ENCODE assay signal across 18 mouse cellular contexts in the genomic region with DNA sequence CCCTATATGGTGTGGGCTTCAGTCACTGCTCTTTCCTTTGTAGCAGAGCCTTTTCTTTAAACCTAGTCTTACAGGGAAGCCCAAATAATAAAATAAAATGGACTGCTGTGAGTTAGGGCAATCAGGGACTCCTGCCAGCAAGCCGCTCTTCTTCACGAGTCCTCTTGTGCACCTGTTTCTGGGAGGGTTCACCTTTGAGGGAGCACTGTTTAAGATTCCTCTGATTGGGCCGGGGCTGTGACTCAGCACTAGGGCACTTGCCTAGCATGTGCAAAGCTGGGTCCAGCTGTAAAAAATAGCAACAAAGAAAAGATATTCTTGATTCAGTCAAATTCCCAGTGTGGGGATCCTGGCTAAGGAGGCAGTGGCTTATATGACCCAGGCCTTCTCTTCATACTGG.
"Had no signal": no experiment of that assay in that cellular context is flagged by ENCODE, and none has a peak within 500 bp of the region (broad histone marks: within the 10 kb centered on the region; RNA-seq: fewer than 3 reads in every experiment).

No protein-coding gene starts in this region.

- DNase-seq: kidney, adult 2 months; kidney, postnatal 25 days; layer of hippocampus, postnatal 36 days; liver, embryonic 13.5 days; lung, embryonic 14.5 days; lung, postnatal 10 days; right cerebral cortex, postnatal 4 days; thymus, adult 2 months; thymus, postnatal 36 days had no signal

- H3K27me3 ChIP-seq: liver, embryonic 13.5 days; megakaryocyte, embryonic 14.5 days; midbrain, embryonic 13.5 days had no signal

- H3K4me3 ChIP-seq: left cerebral cortex, adult 2 months; liver, embryonic 13.5 days; megakaryocyte, embryonic 14.5 days; midbrain, embryonic 10.5 days; midbrain, embryonic 13.5 days had no signal

- ATAC-seq: intestine, postnatal 0 days; midbrain, embryonic 13.5 days; midbrain, embryonic 16.5 days had no signal

- H3K9ac ChIP-seq: liver, embryonic 13.5 days; lung, embryonic 14.5 days; midbrain, embryonic 13.5 days had no signal

- H3K9me3 ChIP-seq: liver, embryonic 13.5 days; megakaryocyte, embryonic 14.5 days; midbrain, embryonic 10.5 days; midbrain, embryonic 13.5 days had no signal

- H3K4me2 ChIP-seq: liver, embryonic 13.5 days; lung, embryonic 14.5 days; midbrain, embryonic 13.5 days had no signal

- H3K27ac ChIP-seq: kidney, postnatal 0 days; left cerebral cortex, adult 2 months; liver, embryonic 13.5 days; macrophage; midbrain, embryonic 10.5 days; midbrain, embryonic 13.5 days; stomach, postnatal 0 days had no signal
